Mouse (Mus musculus): ENCODE results near the gene Rps24.

DNA sequence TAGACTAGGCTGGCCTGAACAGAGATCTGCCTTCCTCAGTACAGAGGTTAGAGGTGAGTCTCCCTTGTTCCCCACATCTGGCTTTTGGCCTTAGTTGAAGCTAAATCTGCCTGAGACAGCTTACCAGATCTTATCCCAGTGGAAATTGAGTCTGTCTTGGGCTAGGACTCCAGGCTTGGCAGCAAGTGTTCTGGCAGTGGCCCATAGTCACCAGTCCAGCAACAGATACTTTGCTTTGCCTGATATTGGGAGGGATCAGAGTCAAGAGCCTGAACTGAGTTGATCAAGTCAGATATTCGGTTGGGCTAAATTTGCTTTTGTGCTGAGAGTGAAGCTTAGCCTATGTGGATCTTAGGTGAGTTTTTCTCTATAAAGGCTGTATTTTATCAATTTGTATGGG, 9.6 kb downstream of the Rps24 start:
- no peak for TF ChIP-seq POLR2A (IDR thresholded peaks at IDR 0.05; ENCODE audit: borderline replicate concordance, low read depth, low read length)
- no peak for TF ChIP-seq CTCF (IDR thresholded peaks at IDR 0.05; ENCODE audit: low read depth, low read length)

Data from bone marrow macrophage, adult 2 months (primary cell).